Mouse (Mus musculus): ENCODE data around the gene Id1. TPM values are rescaled to one million over a fixed set of nuclear protein-coding genes. Genes with fewer than 3 reads are reported as not detected.

Id1 gene
- total and polyA plus RNA-seq, 2 experiments from 2014 or later = 58.8 to 59.8 TPM

DNA sequence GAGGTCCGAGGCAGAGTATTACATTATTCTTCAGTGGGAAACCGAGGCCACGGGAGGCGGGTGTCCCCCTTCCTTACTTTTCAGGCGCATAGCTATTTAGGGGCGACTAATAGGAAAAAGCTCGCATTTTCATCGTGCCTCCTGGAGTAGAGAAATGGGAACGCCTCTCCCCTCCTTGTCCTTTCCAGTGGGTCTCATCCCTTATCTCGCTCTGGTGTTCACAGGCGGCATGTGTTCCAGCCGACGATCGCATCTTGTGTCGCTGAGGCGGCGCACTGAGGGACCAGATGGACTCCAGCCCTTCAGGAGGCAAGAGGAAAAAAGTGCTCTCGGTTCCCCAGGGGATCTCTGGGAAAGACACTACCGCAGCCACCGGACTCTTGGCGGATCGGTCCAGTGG lies 697 bp downstream of the Id1 start:
- under 1% methylated on average over 22 of the region's 22 CpGs for WGBS
- Histone ChIP-seq H3K9ac (peak overlapping the region; percentile 57), H3K9me3 (ENCODE audit: low read length) (no peaks in the 10 kb centered on the region), H3K4me1 (ENCODE audit: insufficient read depth) (peaks cover 18% of the 10 kb centered on the region), H3K36me3 (ENCODE audit: insufficient read depth) (no peaks in the 10 kb centered on the region), H3K27ac (ENCODE audit: low read depth, low read length) (peak overlapping the region; percentile 57), H3K4me2 (ENCODE audit: low read depth) (peak overlapping the region; percentile 84), H3K27me3 (ENCODE audit: insufficient read depth, low read length) (0 out of 2 replicates have a peak, but pooled peaks cover 9% of the 10 kb centered on the region), H3K4me3 (ENCODE audit: low read depth, low read length) (peak overlapping the region; percentile 47)
- TF ChIP-seq CTCF (IDR thresholded peaks at IDR 0.05; ENCODE audit: low read depth) = no peak
- DNase-seq (no peak), ATAC-seq (no peak)

DNA sequence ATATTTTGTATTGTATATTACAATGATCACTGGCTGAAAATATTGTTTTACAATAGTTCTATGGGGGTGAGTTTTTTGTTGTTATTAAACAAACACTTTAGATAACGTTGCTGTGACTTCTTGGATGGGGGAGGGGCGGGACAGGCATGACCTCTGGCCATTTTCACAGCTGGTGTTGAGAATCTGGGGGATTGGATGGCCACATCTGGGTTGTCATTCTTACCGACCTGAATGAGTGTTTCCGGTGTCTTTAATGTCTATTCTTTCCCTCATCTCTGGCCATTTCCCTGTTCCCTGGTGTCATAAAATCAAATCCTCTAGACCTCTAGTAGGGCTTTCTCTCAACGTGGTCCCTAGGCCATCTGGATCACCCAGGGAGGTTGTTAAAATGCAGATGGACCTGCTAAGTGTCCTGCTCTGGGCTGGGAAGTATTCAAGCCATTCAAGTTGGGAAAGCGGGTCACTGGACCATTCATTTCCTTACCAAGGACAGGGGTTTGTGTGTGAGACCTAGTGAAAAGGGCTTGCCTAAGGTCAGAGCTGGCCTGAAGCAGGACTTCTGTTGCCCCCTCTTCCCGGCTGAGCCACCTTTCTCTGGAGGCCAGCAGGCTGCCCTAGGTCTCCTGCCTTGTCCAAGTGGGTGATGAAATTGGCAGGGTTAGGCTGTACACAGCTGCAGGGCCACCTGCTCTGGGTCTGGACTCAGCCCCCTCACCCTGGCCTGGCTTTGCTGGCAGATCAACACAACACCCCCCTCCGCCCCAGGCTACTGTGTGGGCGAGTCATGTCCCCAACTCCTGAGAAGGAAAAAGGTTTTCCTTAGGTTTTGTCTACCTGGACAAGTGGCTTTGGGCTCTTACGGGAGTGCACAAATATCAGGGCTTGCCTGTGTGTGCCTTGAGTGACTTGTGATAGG lies 1.5 kb downstream of the Id1 start:
- no peak for DNase-seq
- Histone ChIP-seq H3K9ac (0 out of 2 replicates have a peak overlapping the region, but pooled peaks have one; percentile 57), H3K4me3 (ENCODE audit: low read depth, low read length) (peak overlapping the region; percentile 47), H3K4me2 (ENCODE audit: low read depth) (peak overlapping the region; percentile 84), H3K36me3 (ENCODE audit: insufficient read depth) (no peaks in the 10 kb centered on the region), H3K27me3 (ENCODE audit: insufficient read depth, low read length) (0 out of 2 replicates have a peak, but pooled peaks cover 9% of the 10 kb centered on the region), H3K4me1 (ENCODE audit: insufficient read depth) (peaks cover 18% of the 10 kb centered on the region), H3K27ac (ENCODE audit: low read depth, low read length) (no peak overlapping the region; the same call in none of the 2 replicates), H3K9me3 (ENCODE audit: low read length) (no peaks in the 10 kb centered on the region)
- no peak for ATAC-seq
- 31% methylated on average over 10 of the region's 10 CpGs for WGBS
- no peak for TF ChIP-seq CTCF (IDR thresholded peaks at IDR 0.05; ENCODE audit: low read depth)

DNA sequence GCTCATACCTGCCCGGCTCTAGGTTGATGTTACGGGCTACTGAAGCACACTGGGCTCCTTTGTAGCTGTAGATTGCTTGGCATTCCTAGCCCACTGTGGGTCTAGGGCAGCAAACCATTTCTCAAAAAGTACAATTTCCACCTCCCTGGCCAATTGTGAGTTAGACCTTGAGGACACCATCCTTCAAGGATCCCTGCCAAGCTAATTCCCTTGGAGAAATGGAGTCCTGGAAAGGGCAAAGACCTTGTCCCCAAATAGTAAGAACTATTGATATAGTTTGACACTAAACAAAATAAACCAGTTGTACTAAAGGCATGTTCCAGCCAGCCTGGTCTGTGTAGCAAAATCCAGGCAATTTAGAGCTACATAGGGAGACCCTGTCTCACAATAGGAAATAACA lies 2.3 kb downstream of the Id1 start:
- no peaks in the 10 kb centered on the region for H3K36me3 ChIP-seq (ENCODE audit: insufficient read depth)
- peak overlapping the region; percentile 84 for H3K4me2 ChIP-seq (ENCODE audit: low read depth)
- peak overlapping the region; percentile 47; the same call in 1 of the 2 replicates for H3K4me3 ChIP-seq (ENCODE audit: low read depth, low read length)
- 0 out of 2 replicates have a peak, but pooled peaks cover 9% of the 10 kb centered on the region for H3K27me3 ChIP-seq (ENCODE audit: insufficient read depth, low read length)
- DNase-seq (no peak), ATAC-seq (no peak)
- peak overlapping the region; percentile 4; the same call in 1 of the 2 replicates for H3K27ac ChIP-seq (ENCODE audit: low read depth, low read length)
- TF ChIP-seq CTCF (IDR thresholded peaks at IDR 0.05; ENCODE audit: low read depth) = no peak
- 67% methylated on average over 2 of the region's 2 CpGs for WGBS
- peak overlapping the region; percentile 10; the same call in 1 of the 2 replicates for H3K9ac ChIP-seq
- no peaks in the 10 kb centered on the region for H3K9me3 ChIP-seq (ENCODE audit: low read length)
- H3K4me1 ChIP-seq (ENCODE audit: insufficient read depth) = peaks cover 18% of the 10 kb centered on the region

DNA sequence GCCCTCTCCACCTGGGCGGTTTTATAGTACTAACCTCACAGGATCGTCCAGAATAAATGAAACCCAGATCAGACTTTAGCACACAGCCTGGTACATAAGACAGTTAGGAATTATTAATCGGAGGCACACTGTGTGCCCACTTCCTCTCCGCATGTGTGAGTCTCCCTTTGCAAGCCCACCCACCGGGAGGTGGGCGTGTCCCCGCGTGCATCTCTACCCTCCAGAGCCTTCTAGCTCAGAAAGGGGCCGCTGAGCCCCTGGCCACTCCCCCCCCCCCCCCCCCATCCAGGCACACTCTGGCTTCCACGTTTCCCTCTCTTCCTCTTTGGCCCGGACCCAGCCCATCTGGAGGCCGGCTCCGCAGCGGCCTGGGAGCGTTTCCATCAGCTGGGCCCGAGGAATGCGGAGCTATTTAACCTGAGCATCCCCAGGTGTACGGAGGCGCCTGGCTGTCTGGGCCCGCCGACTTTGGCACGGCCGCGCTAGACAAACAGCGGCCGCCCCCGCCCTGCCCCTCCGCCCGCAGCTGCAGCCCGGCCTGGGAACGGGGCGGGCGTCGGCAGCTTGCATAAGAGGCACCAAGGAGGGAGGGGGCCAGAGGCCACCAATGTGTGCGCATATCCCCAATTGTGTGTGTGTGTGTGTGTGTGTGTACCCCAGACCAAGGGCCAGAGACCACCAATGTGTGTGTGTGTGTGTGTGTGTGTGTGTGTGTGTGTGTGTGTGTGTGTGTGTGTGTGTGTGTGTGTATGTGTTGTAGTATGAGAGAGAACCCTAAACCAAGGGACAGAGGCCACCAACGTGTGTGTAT lies 3.2 kb downstream of the Id1 start:
- no peaks in the 10 kb centered on the region for H3K36me3 ChIP-seq (ENCODE audit: insufficient read depth)
- no peak overlapping the region for H3K27ac ChIP-seq (ENCODE audit: low read depth, low read length)
- no peak for TF ChIP-seq CTCF (IDR thresholded peaks at IDR 0.05; ENCODE audit: low read depth)
- peaks cover 18% of the 10 kb centered on the region for H3K4me1 ChIP-seq (ENCODE audit: insufficient read depth)
- no peak for DNase-seq
- 2% methylated on average over 31 of the region's 36 CpGs for WGBS
- H3K4me3 ChIP-seq (ENCODE audit: low read depth, low read length) = peak overlapping the region; percentile 33
- no peaks in the 10 kb centered on the region for H3K9me3 ChIP-seq (ENCODE audit: low read length)
- H3K9ac ChIP-seq = peak overlapping the region; percentile 22
- peak overlapping the region; percentile 76 for H3K4me2 ChIP-seq (ENCODE audit: low read depth)
- 0 out of 2 replicates have a peak, but pooled peaks have one; percentile 5 for ATAC-seq
- 0 out of 2 replicates have a peak, but pooled peaks cover 9% of the 10 kb centered on the region for H3K27me3 ChIP-seq (ENCODE audit: insufficient read depth, low read length)

DNA sequence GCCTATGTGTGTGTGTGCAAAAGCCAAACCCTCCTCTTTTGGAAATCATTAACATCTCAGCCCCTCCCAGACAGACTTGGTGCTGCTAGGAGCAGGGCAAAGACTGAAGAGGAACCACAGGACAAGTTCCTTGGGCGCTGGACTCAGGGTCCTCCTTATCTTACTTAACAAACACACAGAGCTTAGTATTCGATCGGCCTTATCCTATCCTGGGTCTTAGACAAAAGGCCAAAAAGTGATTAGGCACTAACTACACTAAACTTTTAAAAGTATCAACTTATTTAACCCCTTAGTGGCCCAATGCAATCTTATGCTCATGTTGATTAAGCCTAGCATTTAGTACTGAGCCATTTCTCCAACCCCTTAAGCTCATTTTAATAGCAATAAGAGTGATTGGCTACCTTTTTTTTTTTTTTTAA lies 3.8 kb downstream of the Id1 start:
- DNase-seq = no peak
- Histone ChIP-seq H3K27me3 (ENCODE audit: insufficient read depth, low read length) (0 out of 2 replicates have a peak, but pooled peaks cover 9% of the 10 kb centered on the region), H3K36me3 (ENCODE audit: insufficient read depth) (no peaks in the 10 kb centered on the region), H3K9ac (no peak overlapping the region), H3K27ac (ENCODE audit: low read depth, low read length) (no peak overlapping the region), H3K4me1 (ENCODE audit: insufficient read depth) (peaks cover 18% of the 10 kb centered on the region), H3K4me3 (ENCODE audit: low read depth, low read length) (no peak overlapping the region), H3K4me2 (ENCODE audit: low read depth) (peak overlapping the region; percentile 76; the same call in 1 of the 2 replicates), H3K9me3 (ENCODE audit: low read length) (no peaks in the 10 kb centered on the region)
- no peak for TF ChIP-seq CTCF (IDR thresholded peaks at IDR 0.05; ENCODE audit: low read depth)
- ATAC-seq = no peak
- 45% methylated on average over 3 of the region's 3 CpGs for WGBS

DNA sequence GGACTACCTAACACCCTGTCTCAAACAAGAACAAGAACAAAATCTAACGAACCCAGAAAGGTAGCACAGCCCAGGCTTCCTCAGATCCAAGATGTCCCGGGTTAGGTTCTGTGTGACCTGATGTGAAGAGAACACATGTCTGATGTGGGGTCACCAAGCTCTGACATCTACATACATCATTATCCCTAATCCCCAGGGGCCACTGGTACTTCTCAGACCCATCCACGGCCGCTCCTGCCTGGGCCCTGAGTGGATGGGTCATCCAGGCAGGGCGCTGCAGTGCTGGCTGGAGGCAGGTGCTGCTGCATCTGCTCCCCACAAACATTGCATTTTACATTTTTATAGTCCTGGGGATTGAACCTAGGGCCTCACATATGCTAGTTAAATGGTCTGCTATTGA lies 4.4 kb downstream of the Id1 start:
- Histone ChIP-seq H3K9me3 (ENCODE audit: low read length) (no peaks in the 10 kb centered on the region), H3K27ac (ENCODE audit: low read depth, low read length) (no peak overlapping the region), H3K4me1 (ENCODE audit: insufficient read depth) (peaks cover 18% of the 10 kb centered on the region), H3K4me3 (ENCODE audit: low read depth, low read length) (no peak overlapping the region), H3K27me3 (ENCODE audit: insufficient read depth, low read length) (0 out of 2 replicates have a peak, but pooled peaks cover 9% of the 10 kb centered on the region), H3K36me3 (ENCODE audit: insufficient read depth) (no peaks in the 10 kb centered on the region), H3K4me2 (ENCODE audit: low read depth) (no peak overlapping the region), H3K9ac (no peak overlapping the region)
- DNase-seq = no peak
- WGBS = 89% methylated on average over 5 of the region's 5 CpGs
- ATAC-seq = no peak
- no peak for TF ChIP-seq CTCF (IDR thresholded peaks at IDR 0.05; ENCODE audit: low read depth)

Measured in forebrain, postnatal 0 days (tissue).